Mouse (Mus musculus) erythroid progenitor cell, adult 5-6 weeks (primary cell): ENCODE results near the gene Qtrt1. TPM values are rescaled to one million over a fixed set of nuclear protein-coding genes. Genes with fewer than 3 reads are reported as not detected.

Source experiments
- ATAC-seq: replicated peaks from 2 replicates; pipeline ENCODE4 v1.8.0; 2016; ENCODE audit warnings: moderate number of reproducible peaks, mild to moderate bottlenecking, moderate TSS enrichment, inconsistent platforms; ENCODE audit not compliant: poor library complexity, low FRiP score, severe bottlenecking
- total RNA-seq, 2 experiments: library from RNA; stranded (forward) in 1 of 2; stranded (reverse) in 1 of 2; fragments of 150-400 nt in 1 of 2; fragments of 186-747, 209-891 nt in 1 of 2; gene quantifications; 2 replicates each; pipeline versions ENCODE4 v1.2.3 to v1.2.4; 2015 to 2017; ENCODE audit warnings: low replicate concordance in 2 of 2

Gene Qtrt1
- total RNA-seq, 2 experiments from 2014 or later: 0.98 TPM; not detected in 1

DNA sequence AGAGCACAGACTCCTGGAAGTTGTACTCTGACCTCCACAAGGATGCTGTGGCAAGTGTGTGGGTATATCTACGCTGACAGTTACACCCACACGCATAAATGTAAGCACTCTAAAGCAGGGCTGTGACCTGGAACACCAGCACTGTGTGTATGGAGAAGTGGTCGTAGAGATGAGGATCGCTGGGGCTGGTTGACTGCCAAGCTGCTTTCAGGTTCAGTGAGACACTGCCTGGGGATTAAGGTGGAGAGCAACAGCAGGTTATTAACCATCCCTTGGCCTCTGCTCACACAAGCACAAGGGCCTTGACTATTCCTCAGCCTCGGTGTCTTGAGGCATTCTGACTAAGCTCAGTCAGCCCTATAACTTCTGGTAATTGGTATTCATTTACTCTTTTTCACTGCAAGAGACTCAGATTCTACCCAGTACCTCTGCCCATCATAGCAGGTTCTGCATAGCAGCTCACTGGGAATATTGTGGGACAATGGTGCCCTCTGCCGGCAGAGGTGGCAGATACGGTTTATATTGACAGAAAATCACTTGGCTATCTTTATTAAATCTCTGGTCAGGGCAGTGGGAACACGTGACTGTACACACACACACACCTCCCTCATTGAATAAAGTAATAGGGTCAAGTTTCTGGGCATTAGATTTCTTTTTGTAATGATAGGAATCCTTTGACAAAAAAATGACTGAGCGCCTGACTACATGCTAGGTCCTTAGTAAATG lies 1.9 kb upstream of the Qtrt1 start:
- ATAC-seq: peak; percentile 50

DNA sequence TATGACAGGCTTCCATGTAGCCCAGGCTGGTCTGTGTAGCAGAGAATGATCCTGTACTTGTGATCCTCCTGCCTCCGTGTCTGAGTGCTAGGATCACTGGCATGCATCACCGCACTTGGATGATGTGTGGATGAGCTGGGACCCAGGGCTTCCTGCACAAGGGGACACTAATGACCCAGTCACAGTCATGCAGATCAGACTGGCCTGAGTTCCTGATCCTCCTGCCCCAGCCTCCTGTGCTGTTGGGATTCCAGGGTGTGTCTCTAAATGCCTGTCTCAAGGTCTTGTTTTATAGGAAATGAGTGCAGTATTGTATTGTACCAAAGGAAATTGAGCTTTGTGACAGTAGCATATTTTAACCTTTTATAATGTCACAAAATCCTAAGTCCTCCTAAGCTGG lies 6.2 kb downstream of the Qtrt1 start:
- no peak for ATAC-seq

DNA sequence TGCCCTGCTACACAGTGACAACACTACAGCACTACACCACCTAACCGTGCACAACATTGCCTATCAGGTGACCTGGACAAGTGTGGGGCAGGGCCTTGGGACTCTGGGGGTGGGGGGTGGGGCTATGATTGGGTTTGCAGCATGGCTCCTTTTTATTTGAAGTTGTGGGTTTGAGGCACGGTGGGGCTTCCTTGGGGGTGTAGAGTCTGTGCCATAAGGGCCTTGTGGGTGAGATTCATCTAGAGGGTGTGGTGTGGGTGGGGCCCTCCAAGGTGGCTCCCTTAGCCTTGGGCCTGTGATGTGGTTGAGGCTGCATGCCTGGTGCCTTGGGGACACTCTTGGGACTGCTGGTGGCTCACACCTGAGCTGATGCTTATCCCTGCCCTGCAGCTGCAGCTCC lies 8.0 kb downstream of the Qtrt1 start:
- ATAC-seq: no peak

DNA sequence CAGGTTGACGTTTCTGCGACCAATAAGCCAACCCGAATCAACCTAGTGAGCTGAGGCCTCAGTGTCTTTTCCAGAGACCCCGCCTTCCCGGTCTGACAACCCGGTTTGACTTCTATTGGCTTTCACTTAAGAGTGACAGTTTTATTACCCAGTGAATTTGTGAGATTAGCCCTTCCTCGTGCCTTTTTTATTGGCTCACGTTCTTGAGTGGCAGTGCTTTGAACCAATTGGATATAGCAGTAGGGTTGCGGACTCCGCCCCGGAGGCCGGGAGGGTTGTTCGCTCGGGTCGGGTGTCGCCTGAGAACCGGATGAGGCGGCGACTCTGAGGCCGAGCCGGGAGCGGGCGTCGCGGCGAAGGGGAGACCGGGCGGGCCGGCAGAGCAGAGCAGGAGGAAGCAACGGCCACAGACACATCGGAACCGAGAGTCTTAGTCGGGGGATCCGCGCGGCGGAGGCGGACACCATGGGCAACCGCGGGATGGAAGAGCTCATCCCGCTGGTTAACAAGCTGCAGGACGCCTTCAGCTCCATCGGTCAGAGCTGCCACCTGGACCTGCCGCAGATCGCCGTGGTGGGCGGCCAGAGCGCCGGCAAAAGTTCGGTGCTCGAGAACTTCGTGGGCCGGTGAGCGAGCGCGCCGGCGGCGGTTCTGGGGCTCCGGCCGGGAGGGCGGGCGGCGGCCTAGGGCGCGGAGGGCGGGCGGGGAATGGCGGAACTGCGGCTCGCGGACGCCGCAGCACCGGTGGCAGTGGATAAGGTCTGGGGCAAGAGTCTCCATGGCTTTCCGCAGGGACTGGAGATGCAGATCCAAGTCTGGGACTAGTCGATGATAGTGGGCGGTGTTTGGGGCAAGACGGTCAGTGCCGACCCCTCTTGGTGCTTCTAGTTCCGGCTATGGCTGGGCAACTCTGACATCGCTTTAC lies 13.3 kb downstream of the Qtrt1 start, which contains the start of gene Dnm2:
Gene Dnm2 (plus strand): TSS at position 278 of the 925 bp plus-strand sequence.
- ATAC-seq: peak; percentile 93

DNA sequence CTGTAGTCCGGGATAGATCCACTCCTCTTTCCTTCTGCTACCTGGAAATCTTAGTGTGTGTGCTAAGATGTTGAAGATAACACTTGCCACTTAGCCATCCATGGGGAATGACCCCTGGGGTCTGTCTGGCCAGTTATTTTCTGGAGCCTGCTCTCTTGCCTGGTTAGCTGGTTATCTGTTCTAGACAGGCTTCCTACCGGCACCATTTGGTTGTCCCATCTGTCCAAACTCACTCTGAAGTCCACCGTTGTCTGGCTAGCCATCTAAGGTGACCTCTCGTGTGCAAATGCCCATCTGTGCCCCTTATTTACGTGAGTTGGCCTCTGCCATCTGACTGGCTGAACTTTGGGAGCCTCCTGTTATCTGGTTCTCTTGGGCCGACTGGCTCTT lies 13.9 kb downstream of the Qtrt1 start:
- ATAC-seq: peak; percentile 48

DNA sequence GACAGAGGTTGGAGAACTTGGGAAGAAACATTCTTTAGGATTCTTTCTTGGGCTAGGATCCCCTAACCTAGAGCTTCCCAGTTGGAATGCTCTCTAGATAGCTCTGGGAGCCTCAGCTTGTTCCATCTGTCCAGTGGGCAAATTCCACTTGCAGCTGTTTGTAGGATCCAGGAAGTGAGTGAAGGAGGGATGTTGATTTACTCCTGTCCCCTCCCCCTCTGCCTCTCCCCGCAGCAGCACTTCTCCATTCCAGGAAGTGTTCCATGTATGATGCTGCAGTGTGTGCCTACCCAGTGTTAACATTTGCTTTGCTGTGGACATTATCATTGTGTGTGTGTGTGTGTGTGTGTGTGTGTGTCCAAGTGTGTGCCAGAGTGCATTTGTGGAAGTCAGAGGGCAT lies 14.4 kb downstream of the Qtrt1 start:
- no peak for ATAC-seq

DNA sequence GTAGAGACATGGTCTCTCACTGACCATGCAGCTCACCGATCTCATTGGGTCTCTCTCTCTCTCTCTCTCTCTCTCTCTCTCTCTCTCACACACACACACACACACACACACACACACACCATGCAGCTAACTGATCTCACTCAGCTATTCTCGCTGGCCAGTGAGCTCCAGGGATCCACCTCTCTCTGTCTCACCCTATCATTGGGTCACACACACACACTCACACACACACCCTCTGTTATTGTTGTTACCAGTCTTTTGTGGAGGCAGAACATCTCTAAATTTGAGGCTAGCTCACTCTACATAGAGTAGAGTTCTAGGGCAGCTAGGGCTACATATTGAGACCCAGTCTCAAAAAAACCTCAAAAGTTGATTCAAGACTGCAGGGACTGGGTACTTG lies 14.9 kb downstream of the Qtrt1 start:
- no peak for ATAC-seq

DNA sequence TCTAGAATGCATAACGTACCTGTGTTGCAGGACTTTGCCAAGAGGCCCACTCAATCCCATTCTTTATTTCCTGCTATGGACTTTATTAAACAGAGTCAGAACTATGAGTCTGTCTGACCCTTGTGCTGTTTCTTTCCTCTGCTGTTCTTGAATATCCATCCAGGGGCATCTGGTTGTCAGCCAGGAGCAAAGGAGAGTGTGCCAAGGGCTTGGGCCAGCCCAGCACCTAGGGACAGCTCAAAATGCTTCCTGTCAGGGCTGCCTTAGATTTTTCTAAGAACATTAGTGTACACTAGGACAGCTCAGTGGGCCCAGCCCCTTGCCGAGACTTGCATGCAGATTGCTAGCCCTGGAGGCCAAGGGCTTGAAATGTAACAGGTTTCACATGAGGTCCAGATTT lies 16.1 kb downstream of the Qtrt1 start:
- ATAC-seq: no peak

DNA sequence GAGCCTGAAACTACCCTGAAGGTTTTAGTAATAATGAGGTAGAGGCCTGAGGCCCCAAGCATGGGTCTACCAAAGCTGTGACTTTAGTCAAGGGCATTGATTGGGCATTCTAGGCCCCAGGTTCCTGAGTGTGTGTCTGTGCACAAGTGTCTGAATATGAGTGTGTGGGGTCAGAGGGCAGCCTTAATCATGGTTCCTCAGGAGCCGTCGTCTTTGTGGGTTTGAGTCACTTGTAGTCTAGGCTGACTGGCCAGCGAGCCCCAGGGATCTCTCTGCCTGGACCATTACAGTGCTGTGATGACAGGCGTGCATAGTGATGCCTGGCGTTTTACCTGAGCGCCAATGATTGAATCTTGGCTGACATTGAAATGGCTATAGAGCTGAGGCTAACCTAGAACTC lies 16.5 kb downstream of the Qtrt1 start:
- ATAC-seq: no peak

DNA sequence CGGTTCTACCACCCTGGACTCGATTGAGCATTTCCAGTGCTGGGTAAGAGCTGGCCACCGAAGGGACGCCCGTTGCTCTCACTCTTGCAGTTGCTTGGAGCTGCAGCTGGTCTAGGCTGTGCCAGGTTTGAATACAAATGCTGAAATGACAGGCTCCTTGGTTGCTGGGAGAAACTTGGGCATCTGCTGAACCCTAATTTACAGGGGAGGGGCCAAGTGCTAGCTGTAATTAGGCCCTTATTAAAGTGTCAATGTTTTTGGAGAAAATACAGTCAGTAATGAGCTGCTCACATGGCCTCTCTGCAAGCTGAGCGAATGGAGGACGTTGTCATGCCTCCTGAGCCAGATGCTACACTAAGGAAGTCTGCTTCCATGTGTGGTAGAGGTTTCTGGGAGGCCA lies 19.1 kb downstream of the Qtrt1 start:
- no peak for ATAC-seq

DNA sequence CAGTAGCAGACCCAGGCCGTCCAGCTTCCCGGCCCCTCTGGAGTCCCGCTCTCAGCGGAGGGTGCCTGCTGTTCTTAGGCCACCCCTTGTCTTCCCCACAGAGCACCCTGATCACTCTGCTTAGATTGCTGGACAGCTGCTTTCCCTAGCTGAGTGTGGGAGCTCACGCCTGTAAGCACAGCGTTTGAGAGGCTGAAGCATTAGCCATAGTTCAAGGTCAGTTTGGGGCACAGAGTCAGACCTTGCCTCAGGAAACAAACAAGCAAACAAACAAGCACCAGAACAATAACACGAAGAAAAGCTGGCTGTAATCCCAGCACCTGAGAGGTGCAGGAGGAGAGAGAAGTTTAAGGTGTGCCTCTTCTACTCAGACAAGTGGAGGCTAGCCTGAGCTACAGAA lies 20.4 kb downstream of the Qtrt1 start:
- ATAC-seq: no peak

DNA sequence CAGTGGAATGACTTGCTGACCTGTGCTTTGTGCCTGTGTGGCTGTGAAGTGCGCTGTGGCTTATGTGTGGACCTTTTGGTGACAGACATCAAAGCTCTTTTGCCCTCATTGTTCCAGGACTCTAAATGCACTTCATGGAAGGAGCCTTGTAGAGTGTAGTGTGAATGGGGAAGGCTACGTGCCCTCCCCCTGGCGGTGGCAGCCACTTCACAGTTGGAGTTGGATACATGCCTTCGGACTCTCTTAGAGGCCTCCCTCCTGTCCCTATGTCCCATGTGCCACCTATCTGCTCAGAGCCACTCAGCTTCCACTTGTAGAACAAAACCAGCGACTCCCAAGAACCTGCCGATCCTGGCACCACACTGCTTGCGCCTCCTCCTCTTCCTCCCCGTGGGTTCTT lies 22.1 kb downstream of the Qtrt1 start:
- ATAC-seq: no peak

DNA sequence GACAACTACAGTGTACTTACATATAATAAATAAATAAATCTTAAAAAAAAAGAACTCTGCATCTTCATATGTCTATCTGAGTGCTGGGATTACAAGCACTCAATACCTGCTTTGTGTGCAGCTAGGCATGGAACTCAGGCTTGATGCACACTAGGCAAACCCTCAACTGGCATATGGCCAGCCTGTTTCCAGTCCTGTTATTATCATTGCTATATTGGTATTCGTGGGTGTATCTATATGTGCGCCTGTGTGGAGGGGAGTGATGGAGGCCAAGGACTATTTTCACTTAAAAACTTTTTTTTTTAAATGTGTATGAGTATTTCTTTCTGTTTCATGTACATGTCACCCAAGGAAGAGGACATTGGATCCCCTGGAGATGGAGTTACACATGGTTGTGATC lies 22.8 kb downstream of the Qtrt1 start:
- ATAC-seq: no peak

DNA sequence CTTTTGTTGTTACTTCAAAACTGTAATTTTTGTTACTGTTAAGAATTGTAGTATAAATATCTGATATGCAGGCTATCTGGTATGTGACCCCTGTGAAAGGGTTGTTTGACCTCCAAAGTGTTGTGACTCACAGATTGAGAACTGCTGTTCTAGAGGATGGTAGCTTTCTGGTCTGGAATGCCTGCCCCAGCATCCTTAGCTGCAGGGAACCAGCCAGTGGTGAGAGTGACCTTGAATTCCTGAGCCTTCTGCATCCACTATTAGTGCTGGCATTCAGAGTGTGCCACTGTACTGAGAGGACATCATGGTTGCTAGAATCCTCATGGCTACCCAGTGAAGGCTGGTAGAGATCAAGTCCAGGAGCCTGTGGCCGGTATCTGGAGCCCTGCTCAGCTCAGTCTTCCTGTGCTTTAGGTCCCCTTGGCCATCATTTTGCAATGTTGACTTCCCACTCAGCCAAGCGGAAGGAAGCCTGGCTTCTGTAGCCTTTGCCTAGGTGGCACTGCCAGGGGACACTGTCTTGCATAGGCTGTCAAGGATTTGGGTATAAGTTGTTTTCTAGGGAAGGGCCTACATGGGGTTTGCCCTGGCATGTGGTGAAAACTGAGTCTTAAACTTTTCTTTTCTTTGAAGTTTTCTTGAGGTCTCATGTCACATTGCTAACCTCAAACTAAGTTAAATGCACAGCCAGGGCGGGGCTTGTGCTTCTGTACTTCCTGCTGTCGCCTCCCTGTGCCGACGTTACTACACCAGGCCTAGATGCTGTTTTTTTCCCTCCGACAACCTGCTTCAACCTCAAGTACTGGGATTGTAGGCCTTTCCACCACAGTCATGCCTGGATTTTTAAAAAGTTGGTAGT lies 24.4 kb downstream of the Qtrt1 start:
- ATAC-seq: no peak

DNA sequence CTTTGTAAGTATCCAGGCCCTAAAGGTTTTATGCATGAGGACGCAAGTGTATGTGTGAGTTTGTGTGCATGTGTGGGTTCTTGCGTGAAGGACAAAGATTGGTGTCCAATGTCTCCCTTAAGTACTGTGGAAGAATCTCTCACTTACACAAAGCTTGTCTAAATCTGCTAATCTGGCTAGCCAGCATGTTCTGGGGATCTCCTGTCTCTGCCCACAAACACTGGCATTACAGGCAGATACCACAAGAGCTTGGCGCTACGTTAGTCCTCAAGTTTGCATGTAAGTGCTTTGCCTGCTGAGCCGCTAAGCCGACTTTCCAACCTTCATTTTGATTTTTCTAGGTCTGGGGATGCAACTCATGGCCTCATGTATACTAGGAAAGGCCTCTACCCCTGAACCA lies 25.9 kb downstream of the Qtrt1 start:
- ATAC-seq: no peak

DNA sequence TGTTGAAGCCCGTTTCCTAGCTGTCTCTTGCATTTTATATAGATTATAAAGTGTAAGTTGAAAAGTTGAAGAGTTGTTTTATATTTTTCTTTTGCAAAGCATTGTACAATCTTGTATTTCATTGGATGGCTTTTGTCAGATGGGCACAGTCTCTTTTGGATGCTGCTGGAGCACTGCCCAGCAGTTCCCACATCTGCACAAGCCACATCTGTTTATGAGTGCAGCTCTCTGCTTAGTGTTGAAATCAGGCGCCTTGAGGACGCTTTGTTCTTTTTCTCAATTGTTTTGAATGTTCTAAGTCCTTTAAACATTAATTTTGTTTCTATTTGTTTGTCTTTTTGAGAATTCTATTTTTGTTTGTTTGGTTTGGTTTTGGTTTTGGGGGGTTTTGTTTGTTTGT lies 26.6 kb downstream of the Qtrt1 start:
- ATAC-seq: no peak

DNA sequence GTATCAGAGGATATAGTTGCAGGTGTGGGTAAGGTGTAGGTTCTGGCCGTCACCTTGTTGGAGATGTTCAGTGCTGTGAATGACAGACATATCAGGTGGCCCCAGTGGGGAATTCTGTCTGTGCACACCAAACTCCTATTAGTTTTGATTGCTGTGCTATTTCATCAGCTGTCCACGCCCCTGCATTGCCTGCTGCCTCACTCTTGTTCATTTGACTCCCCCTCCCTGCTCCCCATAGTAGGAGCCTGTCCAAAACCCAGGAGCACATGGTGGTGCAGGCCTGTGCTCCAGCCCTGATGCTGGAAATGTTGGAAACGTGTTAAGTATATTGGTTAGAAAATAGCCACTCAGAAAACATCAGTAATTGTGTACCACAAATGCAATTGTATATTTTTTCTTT lies 27.8 kb downstream of the Qtrt1 start:
- 0 out of 2 replicates have a peak, but pooled peaks have one; percentile 37 for ATAC-seq

DNA sequence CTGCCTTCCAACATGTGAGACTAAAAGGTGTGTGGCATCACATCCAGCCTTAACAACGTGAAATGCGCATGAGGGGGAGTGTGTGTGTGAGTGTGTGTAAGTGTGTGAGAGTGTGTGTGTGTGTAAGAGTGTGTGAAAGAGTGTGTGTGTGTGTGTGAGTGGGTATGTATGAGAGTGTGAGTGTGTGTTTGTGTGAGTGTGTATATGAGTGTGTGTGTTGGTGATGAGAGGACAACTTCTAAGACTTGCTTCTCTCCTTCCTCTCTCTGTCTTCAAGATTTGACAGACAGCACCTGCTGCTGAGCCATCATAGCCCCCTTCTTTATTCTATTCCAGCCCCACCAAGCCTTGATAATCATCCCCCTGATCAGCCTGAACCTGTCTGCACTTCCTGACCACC lies 28.3 kb downstream of the Qtrt1 start:
- ATAC-seq: no peak

DNA sequence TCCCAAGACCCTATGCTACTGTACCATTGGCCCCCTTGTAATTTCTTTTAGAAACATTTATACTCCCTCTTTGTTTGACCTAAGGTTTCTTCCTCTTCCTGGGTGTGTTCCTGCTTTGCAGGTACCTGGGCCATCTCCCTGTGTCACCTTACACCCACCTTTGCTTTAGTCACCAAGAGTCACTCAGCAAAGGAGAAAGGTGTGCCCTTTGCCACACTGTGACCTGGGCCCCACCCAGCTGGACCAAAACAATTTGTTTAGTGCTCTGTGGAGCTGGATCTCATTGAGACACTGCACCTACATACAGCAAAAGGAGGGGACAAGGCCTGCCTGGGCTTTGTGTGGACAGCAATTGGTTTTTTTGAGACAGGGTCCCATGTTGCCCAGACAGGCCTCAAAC lies 28.8 kb downstream of the Qtrt1 start:
- ATAC-seq: no peak

DNA sequence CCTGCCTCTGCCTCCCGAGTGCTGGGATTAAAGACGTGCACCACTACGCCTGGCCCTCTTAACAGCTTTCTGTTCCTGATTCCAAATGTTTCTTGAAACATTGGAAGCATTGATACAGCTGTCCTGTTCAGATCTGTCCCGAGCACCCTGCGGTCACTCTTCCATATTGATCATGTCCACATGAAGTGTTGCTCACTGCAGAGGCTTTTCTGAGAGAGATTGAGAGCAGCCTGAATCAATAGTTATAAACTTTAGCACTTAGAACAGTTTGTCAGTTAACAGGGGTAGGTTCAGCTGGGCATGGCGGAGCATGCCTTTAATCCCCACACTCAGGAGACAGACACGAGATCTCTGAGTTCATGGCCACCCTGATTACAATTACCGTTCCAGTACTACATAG lies 32.2 kb downstream of the Qtrt1 start:
- no peak for ATAC-seq
